In the genomic region with DNA sequence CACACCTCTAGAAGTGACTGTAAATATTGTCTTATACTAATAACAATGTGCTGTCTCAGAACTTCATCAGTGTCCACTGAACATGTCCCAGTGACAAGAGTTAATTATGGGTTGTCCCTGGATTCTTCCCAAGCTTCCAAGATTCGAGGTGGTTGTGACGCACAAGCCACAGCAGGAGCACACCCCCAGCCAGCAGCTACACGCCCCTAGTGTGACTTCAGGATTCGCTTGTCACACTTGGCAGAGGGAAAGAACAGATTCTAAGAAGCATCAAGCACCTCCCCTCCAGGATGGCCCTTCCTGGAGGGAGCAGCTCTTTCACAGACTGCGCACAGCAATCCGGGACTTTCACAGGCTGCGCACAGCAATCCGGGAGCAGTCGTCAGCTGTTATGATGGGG, we compare ENCODE assay signal across 20 mouse cellular contexts.
"Had no signal": no experiment of that assay in that cellular context is flagged by ENCODE, and none has a peak within 500 bp of the region (broad histone marks: within the 10 kb centered on the region; RNA-seq: fewer than 3 reads in every experiment).

No protein-coding gene starts in this region.

- DNase-seq: kidney, adult 9 months; kidney, postnatal 14 days; kidney, postnatal 4 days; left cerebral cortex, postnatal 4 days; liver, postnatal 0 days; lung, postnatal 14 days; lung, postnatal 4 days; retina, postnatal 1 day; right cerebral cortex, postnatal 25 days; spleen, adult 18-20 months; thymus, postnatal 4 days had no signal

- H3K27me3 ChIP-seq: limb, embryonic 12.5 days; limb, embryonic 15.5 days; midbrain, embryonic 12.5 days; midbrain, embryonic 15.5 days; neural tube, embryonic 13.5 days; stomach, embryonic 15.5 days had no signal

- H3K4me1 ChIP-seq: limb, embryonic 12.5 days; limb, embryonic 15.5 days; stomach, embryonic 15.5 days had no signal

- H3K36me3 ChIP-seq: limb, embryonic 12.5 days; limb, embryonic 15.5 days; midbrain, embryonic 12.5 days; midbrain, embryonic 15.5 days; neural tube, embryonic 13.5 days; stomach, embryonic 15.5 days had no signal

- H3K27ac ChIP-seq: limb, embryonic 12.5 days; limb, embryonic 15.5 days; liver, embryonic 14.5 days; midbrain, embryonic 12.5 days; midbrain, embryonic 15.5 days; neural tube, embryonic 13.5 days; stomach, embryonic 15.5 days had no signal

- H3K4me2 ChIP-seq: limb, embryonic 12.5 days; limb, embryonic 15.5 days; liver, embryonic 11.5 days; midbrain, embryonic 12.5 days; midbrain, embryonic 15.5 days; neural tube, embryonic 13.5 days; stomach, embryonic 15.5 days had no signal

- H3K9me3 ChIP-seq: limb, embryonic 12.5 days; limb, embryonic 15.5 days; midbrain, embryonic 12.5 days; midbrain, embryonic 15.5 days; neural tube, embryonic 13.5 days; stomach, embryonic 15.5 days had no signal

- ATAC-seq: liver, postnatal 0 days; midbrain, embryonic 15.5 days had no signal

- H3K9ac ChIP-seq: limb, embryonic 12.5 days; limb, embryonic 15.5 days; liver, embryonic 14.5 days; liver, postnatal 0 days; midbrain, embryonic 12.5 days; midbrain, embryonic 15.5 days; neural tube, embryonic 13.5 days; stomach, embryonic 15.5 days had no signal

- H3K4me3 ChIP-seq: limb, embryonic 12.5 days; limb, embryonic 15.5 days; midbrain, embryonic 12.5 days; midbrain, embryonic 15.5 days; myocyte; neural tube, embryonic 13.5 days; stomach, embryonic 15.5 days had no signal
